ENCODE assay signal across 8 mouse cellular contexts in the genomic region with DNA sequence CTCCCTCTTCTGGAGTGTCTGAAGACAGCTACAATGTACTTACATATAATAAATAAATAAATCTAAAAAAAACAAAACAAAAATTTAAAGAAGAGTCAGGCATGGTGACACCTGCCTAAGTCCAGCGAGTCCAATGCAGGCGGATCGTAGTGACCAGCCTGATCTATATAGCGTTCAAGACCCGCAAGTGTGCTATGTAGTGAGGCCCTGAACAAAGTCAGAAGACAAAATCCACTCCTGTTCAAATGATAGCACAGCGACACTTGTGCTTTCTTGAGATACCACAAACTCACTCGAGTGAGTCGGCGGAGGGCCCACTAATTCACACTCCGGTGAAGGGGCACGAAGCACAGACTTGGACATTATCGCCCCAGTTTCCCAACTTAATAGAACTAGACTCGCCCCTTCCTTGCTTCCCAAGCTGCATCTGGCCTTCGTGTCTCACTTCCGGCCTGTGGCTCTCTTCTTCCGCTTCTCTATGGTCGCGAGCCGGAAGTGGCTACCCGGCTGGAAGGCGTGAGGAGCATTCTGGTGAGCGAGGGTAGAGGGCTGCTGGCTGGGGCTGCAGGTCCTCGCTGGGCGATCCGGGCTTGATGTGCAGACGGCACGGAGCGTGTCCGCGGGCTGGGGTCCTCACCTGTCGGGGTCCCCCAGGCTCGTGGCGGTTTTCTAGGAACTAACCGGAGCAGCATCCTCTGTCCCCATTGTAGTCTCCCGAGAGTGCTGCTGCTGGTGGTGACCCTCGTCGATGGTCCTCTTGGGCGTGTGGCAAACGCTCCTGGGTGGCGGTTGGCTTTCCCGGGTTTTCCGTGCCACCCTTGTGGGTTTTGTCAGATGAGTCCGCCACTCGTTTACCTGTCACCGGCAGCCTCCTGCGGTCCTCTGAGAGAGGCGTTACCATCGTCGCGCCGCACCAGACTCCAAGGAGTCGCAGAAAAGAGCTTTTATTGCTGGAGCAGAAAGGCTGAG. TPM values are rescaled to one million over a fixed set of nuclear protein-coding genes. Genes with fewer than 3 reads are reported as not detected.
DNase-seq lines count a peak whose midpoint lies in the region; ATAC-seq and TF ChIP-seq lines count a peak whose summit lies in the region.

A gene (plus strand): TSS at position 473 of the 969 bp plus-strand sequence.

- TF ChIP-seq EP300 in lung, postnatal 0 days (IDR thresholded peaks at IDR 0.05) = no peak

- peak within 1 kb of the TSS; percentile 86 for H3K4me2 ChIP-seq in lung, postnatal 0 days (replicated peaks; ENCODE audit: low read depth, low read length)

- H3K4me3 ChIP-seq in hindbrain, embryonic 10.5 days = peak within 1 kb of the TSS; percentile 96
- H3K4me3 ChIP-seq in lung, postnatal 0 days (ENCODE audit: low read depth, low read length) = peak within 1 kb of the TSS; percentile 75

- no peaks in the 10 kb centered on the region for H3K9me3 ChIP-seq in hindbrain, embryonic 10.5 days
- no peaks in the 10 kb centered on the region for H3K9me3 ChIP-seq in lung, postnatal 0 days (ENCODE audit: low read length)

- peaks cover 69% of the 10 kb centered on the region for H3K36me3 ChIP-seq in hindbrain, embryonic 10.5 days
- H3K36me3 ChIP-seq in lung, postnatal 0 days (ENCODE audit: insufficient read depth, low read length) = 0 out of 2 replicates have a peak, but pooled peaks cover 4% of the 10 kb centered on the region

- peak within 1 kb of the TSS; percentile 73 for H3K9ac ChIP-seq in lung, postnatal 0 days (replicated peaks; ENCODE audit: low read depth)

- no peaks in the 10 kb centered on the region for H3K27me3 ChIP-seq in hindbrain, embryonic 10.5 days (ENCODE audit: insufficient read depth, poor library complexity, severe bottlenecking)
- no peaks in the 10 kb centered on the region for H3K27me3 ChIP-seq in lung, postnatal 0 days (replicated peaks; ENCODE audit: insufficient read depth, low read length)

- H3K4me1 ChIP-seq in hindbrain, embryonic 10.5 days (replicated peaks) = peaks cover 11% of the 10 kb centered on the region
- no peaks in the 10 kb centered on the region; the same call in 1 of the 2 replicates for H3K4me1 ChIP-seq in lung, postnatal 0 days (ENCODE audit: insufficient read depth, low read depth, low read length)

- H3K27ac ChIP-seq in hindbrain, embryonic 10.5 days = peak within 1 kb of the TSS; percentile 92
- H3K27ac ChIP-seq in lung, postnatal 0 days (ENCODE audit: low read length) = peak within 1 kb of the TSS; percentile 79

- peak; percentile 99 for ATAC-seq in frontal cortex, adult (ENCODE audit: low TSS enrichment)
- ATAC-seq in lung, postnatal 0 days = peak; percentile 96

- 3% methylated on average over 52 of the region's 52 CpGs for whole genome bisulfite sequencing in hindbrain, embryonic 10.5 days
- 1% methylated on average over 52 of the region's 52 CpGs for WGBS in lung, postnatal 0 days

- DNase-seq in MEL-GATA-1-ER (ENCODE audit: extremely low read depth, low read depth) = peak; percentile 78
- peak; percentile 75 for DNase-seq in cerebellum, adult 8-10 months
- peak; percentile 90 for DNase-seq in hindbrain, embryonic 10.5 days (ENCODE audit: low spot score)
- peak; percentile 86 for DNase-seq in layer of hippocampus, adult 9-11 months
- DNase-seq in lung, postnatal 0 days (ENCODE audit: low spot score) = peak; percentile 95
- peak; percentile 46 for DNase-seq in ovary, postnatal 14 days (ENCODE audit: low spot score)
- DNase-seq in thymus, postnatal 14 days = peak; percentile 81

- TF ChIP-seq CTCF in lung, postnatal 0 days (IDR thresholded peaks at IDR 0.05) = no peak

RNA-seq across cellular contexts. Expression of the gene that starts here (rescaled TPM):
- polyA plus RNA-seq in hindbrain, embryonic 10.5 days (2016; fragmentation: Nextera tagmentation; extraction: Ambion mirVana) = 53.3 and 59.4 TPM in 2 replicates
- 16.3 TPM in 2 replicates for polyA plus RNA-seq in lung, postnatal 0 days (2015; fragmentation: Nextera tagmentation; extraction: Ambion mirVana)

Comparison
In these comparisons a context has a peak if more than half of its experiments do, and no peak if none do; other contexts are left out.
1. Peak in every context shown above with its lines: DNase-seq, ATAC-seq, H3K4me3 ChIP-seq and H3K27ac ChIP-seq.